Mouse (Mus musculus): ENCODE measurements around the gene Slc3a2. TPM values are rescaled to one million over a fixed set of nuclear protein-coding genes. Genes with fewer than 3 reads are reported as not detected.

The Slc3a2 gene
- polyA plus RNA-seq (2015; fragmentation: Nextera tagmentation; extraction: Ambion mirVana) = 122 and 128 TPM in 2 replicates

DNA sequence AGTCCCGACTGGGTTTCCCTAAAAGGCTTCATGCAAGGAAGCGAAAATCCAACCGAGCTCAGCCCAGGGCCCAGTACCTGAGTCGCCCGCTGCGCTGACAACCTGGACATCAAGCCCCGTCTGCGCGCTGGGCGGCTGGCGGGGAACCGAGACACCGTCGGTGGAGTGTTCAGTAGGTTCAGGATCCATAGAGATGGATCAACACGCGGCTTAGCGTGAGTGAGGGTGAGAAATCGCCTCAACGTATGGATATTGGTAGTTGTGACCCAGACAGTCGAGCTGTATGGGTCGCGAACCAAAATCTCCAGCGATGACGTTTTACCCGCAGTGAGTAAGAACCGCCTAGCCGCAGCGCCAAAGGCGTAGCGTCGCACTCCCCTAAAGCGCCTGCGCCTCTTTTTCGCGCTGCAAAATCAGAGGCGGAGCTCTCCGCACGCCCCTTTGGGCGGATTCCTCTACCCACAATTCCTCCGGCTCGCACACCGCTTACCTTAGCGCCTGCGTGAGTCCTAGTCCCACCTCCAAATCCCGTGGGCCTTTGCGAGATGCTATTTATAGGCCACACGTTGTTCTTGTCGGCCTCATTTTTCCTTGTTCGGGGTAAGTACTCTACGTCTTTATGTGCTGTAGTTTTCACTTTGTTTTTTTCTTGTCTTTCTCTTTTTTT is at the start of gene Slc3a2:
Gene Slc3a2 (minus strand): TSS at position 463 of the 667 bp plus-strand sequence.
- Histone ChIP-seq H3K27ac (replicated peaks) (peak within 1 kb of the TSS; percentile 97), H3K36me3 (peaks cover 27% of the 10 kb centered on the region), H3K4me3 (replicated peaks) (peak within 1 kb of the TSS; percentile 79), H3K9ac (peak within 1 kb of the TSS; percentile 99), H3K4me2 (replicated peaks) (peak within 1 kb of the TSS; percentile 58), H3K9me3 (replicated peaks) (no peaks in the 10 kb centered on the region), H3K27me3 (no peaks in the 10 kb centered on the region), H3K4me1 (peaks cover 29% of the 10 kb centered on the region)
- under 1% methylated on average over 50 of the region's 50 CpGs for WGBS
- ATAC-seq (ENCODE audit: insufficient number of reproducible peaks, low FRiP score, low TSS enrichment, low read depth) = peak; percentile 97

DNA sequence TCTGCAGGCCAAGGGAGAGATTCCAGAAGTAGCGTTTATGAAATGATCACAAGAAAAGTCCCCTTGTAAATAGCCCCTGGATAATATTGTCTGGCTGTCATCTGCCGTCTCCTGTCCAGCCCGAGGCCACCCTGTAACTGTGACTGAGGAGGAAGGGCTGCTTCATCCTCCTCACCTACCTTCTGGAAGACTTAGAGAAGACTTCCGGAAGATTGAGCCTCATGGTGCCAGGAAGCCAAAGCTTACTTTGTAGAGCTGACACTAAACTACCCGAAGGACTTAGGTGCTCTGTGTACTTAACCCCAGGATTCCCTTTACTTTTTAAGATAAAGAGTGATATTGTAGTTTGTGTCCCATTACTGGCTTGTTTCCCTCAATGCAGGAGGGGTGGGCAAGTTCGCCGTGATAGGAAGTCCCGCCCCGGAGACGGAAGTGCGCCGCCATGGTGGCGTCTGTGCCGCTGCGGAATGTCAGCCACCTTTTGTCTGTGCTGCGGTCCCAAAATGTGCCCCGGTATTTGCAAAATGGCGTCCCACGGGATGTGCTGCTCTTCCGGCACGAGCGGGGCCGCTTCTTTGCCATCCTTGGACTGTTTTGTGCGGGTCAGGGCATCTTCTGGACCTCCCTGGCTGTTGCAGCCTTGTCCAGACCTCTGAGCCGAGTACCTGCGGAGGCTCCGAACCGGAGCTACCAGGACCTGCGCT is 47.5 kb upstream of the Slc3a2 start, which contains the start of gene Tmem223:
Gene Tmem223 (plus strand): TSS at position 430 of the 704 bp plus-strand sequence.
- Histone ChIP-seq H3K27me3 (no peaks in the 10 kb centered on the region), H3K4me2 (replicated peaks) (peak within 1 kb of the TSS; percentile 67), H3K27ac (replicated peaks) (peak within 1 kb of the TSS; percentile 94), H3K9ac (peak within 1 kb of the TSS; percentile 85), H3K36me3 (peaks cover 55% of the 10 kb centered on the region), H3K9me3 (replicated peaks) (no peaks in the 10 kb centered on the region), H3K4me1 (peaks cover 25% of the 10 kb centered on the region), H3K4me3 (replicated peaks) (peak within 1 kb of the TSS; percentile 69)
- no peak for ATAC-seq (ENCODE audit: insufficient number of reproducible peaks, low FRiP score, low TSS enrichment, low read depth)
- WGBS = 14% methylated on average over 29 of the region's 29 CpGs

DNA sequence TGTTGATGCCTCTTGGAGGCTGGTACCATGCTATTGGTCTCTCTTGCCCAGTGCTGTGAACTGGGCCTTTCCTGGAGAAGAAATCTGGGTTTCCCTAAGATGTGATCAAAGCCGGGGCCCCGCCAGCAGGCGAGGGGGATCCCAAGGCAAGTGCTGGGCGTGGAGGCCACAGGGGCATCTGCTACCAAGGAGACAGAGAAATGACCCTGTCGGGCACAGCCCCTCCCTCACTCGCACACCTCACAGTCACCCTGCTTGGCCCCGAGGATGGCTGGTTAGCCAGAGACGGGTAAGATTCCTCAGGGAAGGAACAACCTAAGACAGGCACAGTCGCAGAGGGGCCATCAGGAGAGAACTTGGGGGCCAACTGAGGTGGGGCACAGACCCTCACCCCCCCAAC is 42.4 kb upstream of the Slc3a2 start:
- 97% methylated on average over 9 of the region's 9 CpGs for WGBS
- no peak overlapping the region for H3K4me2 ChIP-seq (replicated peaks)
- peaks cover 84% of the 10 kb centered on the region for H3K36me3 ChIP-seq
- H3K27ac ChIP-seq (replicated peaks) = no peak overlapping the region
- no peak for ATAC-seq (ENCODE audit: insufficient number of reproducible peaks, low FRiP score, low TSS enrichment, low read depth)
- H3K4me1 ChIP-seq = peaks cover 5% of the 10 kb centered on the region
- no peak overlapping the region for H3K9ac ChIP-seq
- H3K9me3 ChIP-seq (replicated peaks) = no peaks in the 10 kb centered on the region
- H3K27me3 ChIP-seq = no peaks in the 10 kb centered on the region
- H3K4me3 ChIP-seq (replicated peaks) = no peak overlapping the region

DNA sequence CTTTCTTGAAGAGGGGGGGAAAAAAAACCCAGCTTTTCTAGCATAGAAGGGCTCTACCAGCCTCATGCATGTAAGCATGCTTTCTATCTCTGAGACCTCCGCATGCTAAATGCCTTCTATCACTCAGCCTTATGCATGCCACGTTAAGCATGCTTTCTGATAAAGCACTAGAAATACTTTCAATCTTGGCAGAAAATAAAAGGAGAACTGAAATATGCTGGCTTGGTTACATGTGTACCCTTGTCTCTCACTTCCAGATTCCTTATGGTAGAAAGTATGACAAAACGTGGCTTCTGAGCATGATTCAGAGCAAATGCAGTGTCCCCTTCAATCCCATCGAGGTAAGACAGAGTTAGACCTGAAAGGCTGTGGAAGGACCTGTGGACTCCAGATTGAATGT is 40.1 kb upstream of the Slc3a2 start:
- no peaks in the 10 kb centered on the region for H3K9me3 ChIP-seq (replicated peaks)
- no peak for ATAC-seq (ENCODE audit: insufficient number of reproducible peaks, low FRiP score, low TSS enrichment, low read depth)
- H3K4me1 ChIP-seq = peaks cover 1% of the 10 kb centered on the region
- H3K27me3 ChIP-seq = no peaks in the 10 kb centered on the region
- H3K4me3 ChIP-seq (replicated peaks) = no peak overlapping the region
- 88% methylated on average over 4 of the region's 4 CpGs for WGBS
- peaks cover 62% of the 10 kb centered on the region for H3K36me3 ChIP-seq
- no peak overlapping the region for H3K27ac ChIP-seq (replicated peaks)
- H3K9ac ChIP-seq = no peak overlapping the region
- no peak overlapping the region for H3K4me2 ChIP-seq (replicated peaks)

DNA sequence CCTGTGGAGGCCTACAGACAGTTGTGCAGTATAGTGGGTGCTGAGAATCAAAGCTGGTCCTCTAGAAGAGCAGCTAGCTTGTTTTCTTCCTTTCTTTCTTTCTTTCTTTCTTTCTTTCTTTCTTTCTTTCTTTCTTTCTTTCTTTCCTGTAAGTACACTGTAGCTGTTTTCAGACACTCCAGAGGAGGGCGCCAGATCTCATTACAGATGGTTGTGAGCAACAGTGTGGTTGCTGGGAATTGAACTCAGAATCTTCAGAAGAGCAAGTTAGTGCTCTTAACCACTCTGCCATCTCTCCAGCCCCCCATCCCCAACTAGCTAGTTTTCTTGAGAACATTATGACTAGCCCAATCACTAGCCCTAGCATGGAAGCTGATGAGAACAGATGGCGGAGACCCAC is 37.6 kb upstream of the Slc3a2 start:
- ATAC-seq (ENCODE audit: insufficient number of reproducible peaks, low FRiP score, low TSS enrichment, low read depth) = no peak
- 93% methylated on average over 2 of the region's 2 CpGs for WGBS
- peaks cover 12% of the 10 kb centered on the region for H3K4me1 ChIP-seq
- no peak overlapping the region for H3K4me3 ChIP-seq (replicated peaks)
- H3K27ac ChIP-seq (replicated peaks) = no peak overlapping the region
- H3K9me3 ChIP-seq (replicated peaks) = no peaks in the 10 kb centered on the region
- H3K9ac ChIP-seq = no peak overlapping the region
- H3K4me2 ChIP-seq (replicated peaks) = no peak overlapping the region
- peaks cover 37% of the 10 kb centered on the region for H3K36me3 ChIP-seq
- H3K27me3 ChIP-seq = no peaks in the 10 kb centered on the region

DNA sequence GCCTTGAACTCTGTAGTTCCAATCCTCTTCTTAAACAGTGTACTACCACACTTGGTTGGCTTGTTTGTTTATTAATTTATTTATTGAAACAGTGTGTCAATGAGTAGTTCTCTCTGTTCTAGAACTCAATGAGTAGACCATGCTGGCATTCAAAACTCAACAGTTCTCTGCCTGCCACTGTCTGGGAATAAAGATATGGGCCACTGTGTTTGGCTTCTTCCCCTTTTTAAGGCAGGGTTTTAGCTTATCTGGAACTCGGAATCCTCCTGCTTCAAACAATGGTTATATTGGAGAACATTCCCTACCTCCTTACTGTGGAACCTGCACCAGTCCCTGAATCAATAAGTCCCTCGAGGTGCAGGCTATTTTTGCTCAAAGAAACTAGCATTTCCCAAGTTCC is 35.7 kb upstream of the Slc3a2 start:
- Histone ChIP-seq H3K27me3 (no peaks in the 10 kb centered on the region), H3K4me3 (replicated peaks) (no peak overlapping the region), H3K4me1 (peaks cover 20% of the 10 kb centered on the region), H3K27ac (replicated peaks) (no peak overlapping the region), H3K36me3 (peaks cover 28% of the 10 kb centered on the region), H3K4me2 (replicated peaks) (0 out of 2 replicates have a peak overlapping the region, but pooled peaks have one; percentile 56), H3K9me3 (replicated peaks) (no peaks in the 10 kb centered on the region), H3K9ac (no peak overlapping the region)
- 89% methylated on average over 2 of the region's 2 CpGs for WGBS
- no peak for ATAC-seq (ENCODE audit: insufficient number of reproducible peaks, low FRiP score, low TSS enrichment, low read depth)

DNA sequence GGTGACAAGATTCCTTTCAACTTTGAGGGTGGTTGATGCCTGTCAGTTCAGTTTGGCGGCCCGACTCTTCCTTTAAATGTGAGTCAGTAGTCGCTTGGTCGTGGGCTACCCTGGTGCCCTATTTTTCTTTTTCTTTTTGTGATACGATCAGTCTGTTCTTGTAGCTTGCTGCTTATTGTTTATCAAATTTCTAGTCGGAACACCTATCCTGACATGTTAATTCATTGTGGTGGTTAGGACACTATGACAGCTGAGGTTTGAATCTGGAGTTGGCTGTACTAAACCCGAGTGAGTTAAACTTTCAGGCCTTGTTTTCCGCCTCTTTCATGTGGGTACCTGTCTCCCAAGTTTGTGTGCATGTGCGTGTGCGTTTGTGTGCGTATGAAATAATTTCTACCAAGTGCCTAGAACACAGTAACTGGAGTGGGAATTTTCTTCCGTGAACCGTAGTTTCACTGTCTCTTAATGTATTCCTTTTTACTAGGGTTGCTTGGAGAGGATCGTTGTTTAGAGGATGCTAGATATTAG is 34.4 kb upstream of the Slc3a2 start:
- peak overlapping the region; percentile 96 for H3K9ac ChIP-seq
- H3K27me3 ChIP-seq = no peaks in the 10 kb centered on the region
- peak overlapping the region; percentile 56 for H3K4me2 ChIP-seq (replicated peaks)
- ATAC-seq (ENCODE audit: insufficient number of reproducible peaks, low FRiP score, low TSS enrichment, low read depth) = no peak
- H3K36me3 ChIP-seq = peaks cover 28% of the 10 kb centered on the region
- no peaks in the 10 kb centered on the region for H3K9me3 ChIP-seq (replicated peaks)
- H3K27ac ChIP-seq (replicated peaks) = peak overlapping the region; percentile 92
- H3K4me3 ChIP-seq (replicated peaks) = peak overlapping the region; percentile 92
- WGBS = 1% methylated on average over 14 of the region's 14 CpGs
- H3K4me1 ChIP-seq = peaks cover 20% of the 10 kb centered on the region

DNA sequence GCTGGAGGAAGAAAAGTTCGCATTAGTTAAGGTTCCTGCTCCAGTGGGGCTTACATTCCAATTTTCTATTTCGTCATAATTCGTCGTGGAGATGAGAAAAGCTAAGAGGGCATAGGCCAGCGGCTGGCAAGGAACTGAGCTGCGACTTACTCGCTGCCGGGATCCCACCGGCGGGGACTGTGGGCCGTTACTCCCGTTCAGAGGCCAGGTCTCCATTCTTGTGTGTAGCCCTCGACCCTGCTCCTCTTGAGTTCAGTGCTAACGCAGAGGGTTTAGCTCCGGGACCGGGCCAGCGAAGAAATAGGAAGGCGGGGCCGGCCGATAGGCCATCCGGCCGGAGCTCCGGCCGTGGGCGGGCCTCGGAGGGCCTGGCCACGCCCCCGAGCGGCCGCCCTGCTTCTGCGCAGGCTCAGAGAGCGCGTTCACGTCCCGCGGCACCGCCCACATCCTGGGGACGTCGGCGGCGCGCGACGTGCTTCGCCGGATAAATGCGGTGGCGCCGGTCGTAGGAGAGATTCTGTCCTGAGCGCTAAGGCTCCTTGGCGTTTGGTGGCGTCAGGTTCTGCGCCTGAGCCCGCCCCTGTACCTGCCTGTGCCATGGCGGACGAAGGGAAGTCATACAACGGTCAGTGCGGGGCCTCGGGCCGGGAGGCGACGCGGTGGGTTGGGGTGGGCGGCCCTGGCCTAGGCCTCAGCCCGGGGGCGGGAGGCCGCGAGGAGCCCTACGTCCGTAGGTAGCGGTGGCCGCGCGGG is 33.6 kb upstream of the Slc3a2 start, which contains the start of gene Nxf1:
Gene Nxf1 (plus strand): TSS at position 439 of the 753 bp plus-strand sequence.
- peaks cover 20% of the 10 kb centered on the region for H3K4me1 ChIP-seq
- no peaks in the 10 kb centered on the region for H3K27me3 ChIP-seq
- peaks cover 29% of the 10 kb centered on the region for H3K36me3 ChIP-seq
- peak; percentile 94 for ATAC-seq (ENCODE audit: insufficient number of reproducible peaks, low FRiP score, low TSS enrichment, low read depth)
- H3K27ac ChIP-seq (replicated peaks) = peak within 1 kb of the TSS; percentile 92
- peak within 1 kb of the TSS; percentile 56 for H3K4me2 ChIP-seq (replicated peaks)
- H3K9me3 ChIP-seq (replicated peaks) = no peaks in the 10 kb centered on the region
- peak within 1 kb of the TSS; percentile 96 for H3K9ac ChIP-seq
- H3K4me3 ChIP-seq (replicated peaks) = peak within 1 kb of the TSS; percentile 92
- under 1% methylated on average over 75 of the region's 75 CpGs for WGBS

DNA sequence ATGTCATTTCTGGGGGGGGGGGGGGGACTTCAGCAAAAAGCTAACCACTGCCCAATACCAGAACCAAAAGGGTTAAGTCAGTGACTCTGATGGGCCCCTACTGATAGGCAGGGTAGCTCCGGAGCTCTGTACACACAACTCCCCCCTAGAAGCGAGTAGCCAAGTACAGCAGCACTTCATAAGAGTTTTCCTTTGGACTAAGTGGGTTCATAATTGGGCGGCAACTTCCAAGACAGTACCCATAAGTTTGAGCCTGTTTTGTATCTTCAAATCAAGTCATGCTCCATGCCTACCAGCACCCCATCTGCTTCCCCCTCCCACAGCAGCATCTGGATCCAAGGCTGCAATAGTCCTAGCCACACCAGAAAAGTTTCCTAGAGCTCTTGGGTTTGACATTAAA is 32.5 kb upstream of the Slc3a2 start:
- Histone ChIP-seq H3K4me2 (replicated peaks) (peak overlapping the region; percentile 56), H3K4me3 (replicated peaks) (peak overlapping the region; percentile 92; the same call in 1 of the 2 replicates), H3K27ac (replicated peaks) (0 out of 2 replicates have a peak overlapping the region, but pooled peaks have one; percentile 92), H3K27me3 (no peaks in the 10 kb centered on the region), H3K9me3 (replicated peaks) (no peaks in the 10 kb centered on the region), H3K9ac (no peak overlapping the region), H3K4me1 (peaks cover 20% of the 10 kb centered on the region), H3K36me3 (peaks cover 39% of the 10 kb centered on the region)
- WGBS = 74% methylated on average over 3 of the region's 3 CpGs
- no peak for ATAC-seq (ENCODE audit: insufficient number of reproducible peaks, low FRiP score, low TSS enrichment, low read depth)

DNA sequence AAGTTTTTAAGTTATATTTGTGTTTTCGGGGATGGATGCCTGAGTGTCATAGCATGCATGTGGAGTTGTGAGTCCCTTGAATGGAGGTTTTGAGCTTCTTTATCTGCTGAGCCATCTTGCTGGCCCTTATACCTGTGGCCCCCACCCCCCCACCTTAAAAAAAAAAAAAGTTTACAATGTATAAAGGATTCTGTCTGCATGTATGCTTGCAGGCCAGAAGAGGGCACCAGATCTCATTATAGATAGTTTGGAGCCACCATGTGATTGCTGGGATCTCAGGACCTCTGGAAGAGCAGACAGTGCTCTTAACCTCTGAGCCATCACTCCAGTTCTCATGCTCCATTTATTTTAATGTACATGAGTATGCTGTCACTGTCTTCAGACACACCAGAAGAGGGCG is 24.2 kb upstream of the Slc3a2 start:
- no peak for ATAC-seq (ENCODE audit: insufficient number of reproducible peaks, low FRiP score, low TSS enrichment, low read depth)
- WGBS = 78% methylated on average over 2 of the region's 2 CpGs

DNA sequence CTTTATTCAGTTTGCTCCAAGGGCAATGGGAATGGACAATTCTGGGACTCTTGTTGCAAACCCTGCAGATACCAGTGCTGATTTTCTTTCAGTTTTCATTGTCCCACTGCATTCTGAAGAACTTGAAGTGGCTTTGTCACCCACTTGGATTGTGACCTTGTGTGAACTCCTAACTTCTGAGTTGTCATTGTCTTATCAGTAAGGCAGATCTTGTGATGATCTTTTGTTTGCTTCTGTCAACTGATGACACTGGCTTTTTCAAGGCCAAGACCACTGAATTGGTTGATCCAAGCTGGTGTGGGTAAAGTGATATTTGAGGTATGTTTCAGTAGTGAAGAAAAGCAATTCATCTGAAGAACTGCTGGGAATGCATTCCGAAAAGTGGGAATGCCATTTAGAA is 22.2 kb upstream of the Slc3a2 start:
- no peak overlapping the region for H3K9ac ChIP-seq

More for the DNA sequence above, 24.2 kb upstream of the Slc3a2 start:
- Histone ChIP-seq H3K9me3 (replicated peaks) (no peaks in the 10 kb centered on the region), H3K36me3 (peaks cover 95% of the 10 kb centered on the region), H3K27me3 (no peaks in the 10 kb centered on the region), H3K4me3 (replicated peaks) (no peak overlapping the region), H3K9ac (no peak overlapping the region), H3K4me1 (peaks cover 11% of the 10 kb centered on the region), H3K4me2 (replicated peaks) (no peak overlapping the region), H3K27ac (replicated peaks) (no peak overlapping the region)

More for the DNA sequence above, 22.2 kb upstream of the Slc3a2 start:
- no peak for ATAC-seq (ENCODE audit: insufficient number of reproducible peaks, low FRiP score, low TSS enrichment, low read depth)
- H3K27me3 ChIP-seq = no peaks in the 10 kb centered on the region
- H3K4me2 ChIP-seq (replicated peaks) = no peak overlapping the region
- WGBS = 96% methylated on average over 1 of the region's 1 CpGs
- no peak overlapping the region for H3K4me3 ChIP-seq (replicated peaks)
- H3K27ac ChIP-seq (replicated peaks) = no peak overlapping the region
- H3K36me3 ChIP-seq = peaks cover 80% of the 10 kb centered on the region
- peaks cover 22% of the 10 kb centered on the region for H3K4me1 ChIP-seq
- H3K9me3 ChIP-seq (replicated peaks) = no peaks in the 10 kb centered on the region

Measured in embryonic facial prominence, embryonic 15.5 days (tissue).